Mouse (Mus musculus) hindbrain, embryonic 12.5 days (tissue): ENCODE results near the gene Zfp385c. TPM values are rescaled to one million over a fixed set of nuclear protein-coding genes. Genes with fewer than 3 reads are reported as not detected.
"Not testable (repeated sequence)": the region's sequence is repeated elsewhere in the genome, so short reads cannot be mapped to it uniquely, and the experiment has no call there.

Source experiments
- ATAC-seq: fragments of 200-750 bp; cut with Nextera tagmentation; 2 replicates; pipeline ENCODE4 v1.8.0; 2017; ENCODE audit warnings: moderate TSS enrichment; ENCODE audit not compliant: low FRiP score
- H3K27ac ChIP-seq: fragments of 300-500 bp; sonication (generic); 2 replicates; pipeline ENCODE4 v1.5.1; 2016; ENCODE audit warnings: mild to moderate bottlenecking
- H3K27me3 ChIP-seq: fragments of 300-500 bp; sonication (generic); 2 replicates; pipeline ENCODE4 v1.6.1; 2016; ENCODE audit warnings: mild to moderate bottlenecking
- H3K36me3 ChIP-seq: fragments of 300-500 bp; sonication (generic); 2 replicates; pipeline ENCODE4 v1.6.1; 2016; ENCODE audit warnings: mild to moderate bottlenecking
- H3K4me1 ChIP-seq: fragments of 300-500 bp; sonication (generic); 2 replicates; pipeline ENCODE4 v1.6.1; 2016
- H3K4me2 ChIP-seq: fragments of 300-500 bp; sonication (generic); replicated peaks from 2 replicates; pipeline ENCODE4 v1.6.1; 2016; ENCODE audit warnings: mild to moderate bottlenecking
- H3K4me3 ChIP-seq: fragments of 300-500 bp; sonication (generic); 2 replicates; pipeline ENCODE4 v1.5.1; 2016; ENCODE audit warnings: mild to moderate bottlenecking
- H3K9ac ChIP-seq: fragments of 300-500 bp; sonication (generic); 2 replicates; pipeline ENCODE4 v1.6.1; 2016; ENCODE audit warnings: mild to moderate bottlenecking, moderate library complexity
- H3K9me3 ChIP-seq: fragments of 300-500 bp; sonication (generic); replicated peaks from 2 replicates; pipeline ENCODE4 v1.6.1; 2016; ENCODE audit warnings: mild to moderate bottlenecking
- WGBS: fragments of 180-500 bp; shearing (Covaris S2); methylation state at CpG from one replicate; pipeline ENCODE4 v1.1.7; 2016; 5-methylcytosine and 5-hydroxymethylcytosine counted together
- polyA plus RNA-seq: library from polyadenylated mRNA; unstranded; fragments of >200 nt; fragmentation: Nextera tagmentation; extraction: Ambion mirVana; gene quantifications from 2 replicates; pipeline ENCODE4 v1.2.1, GENCODE M21; 2016

Gene Zfp385c
- polyA plus RNA-seq, 1 experiment from 2014 or later: 0.74 TPM

- no peak overlapping the region for H3K4me2 ChIP-seq
- peaks cover 35% of the 10 kb centered on the region for H3K36me3 ChIP-seq
- 90% methylated on average over 4 of the region's 4 CpGs for WGBS
- H3K4me3 ChIP-seq: no peak overlapping the region
- no peaks in the 10 kb centered on the region for H3K27me3 ChIP-seq
- ATAC-seq: no peak
- H3K27ac ChIP-seq: no peak overlapping the region
- H3K4me1 ChIP-seq: no peaks in the 10 kb centered on the region
- no peaks in the 10 kb centered on the region for H3K9me3 ChIP-seq
- H3K9ac ChIP-seq: no peak overlapping the region
Observed at GRCm38 (mm10) chr11:100604321-100605005, 87.8 kb downstream of the Zfp385c start.

- Histone ChIP-seq H3K27me3 (no peaks in the 10 kb centered on the region), H3K9ac (no peak overlapping the region), H3K4me1 (no peaks in the 10 kb centered on the region), H3K4me2 (no peak overlapping the region), H3K27ac (no peak overlapping the region), H3K36me3 (peaks cover 41% of the 10 kb centered on the region), H3K4me3 (no peak overlapping the region), H3K9me3 (no peaks in the 10 kb centered on the region)
- 90% methylated on average over 8 of the region's 8 CpGs for WGBS
- ATAC-seq: no peak
Observed at GRCm38 (mm10) chr11:100603813-100604212, 88.4 kb downstream of the Zfp385c start.

GRCm38 (mm10) chr11:100603155-100603554 is 89.1 kb downstream of the Zfp385c start:
- 89% methylated on average over 9 of the region's 9 CpGs for WGBS
- Histone ChIP-seq H3K9me3 (no peaks in the 10 kb centered on the region), H3K27me3 (no peaks in the 10 kb centered on the region), H3K4me2 (no peak overlapping the region), H3K9ac (no peak overlapping the region), H3K4me1 (no peaks in the 10 kb centered on the region), H3K36me3 (peaks cover 46% of the 10 kb centered on the region), H3K27ac (no peak overlapping the region), H3K4me3 (no peak overlapping the region)
- ATAC-seq: no peak

GRCm38 (mm10) chr11:100601372-100601771 is 90.9 kb downstream of the Zfp385c start:
- ATAC-seq: no peak
- H3K4me1 ChIP-seq: no peaks in the 10 kb centered on the region
- no peak overlapping the region for H3K4me2 ChIP-seq
- no peak overlapping the region for H3K9ac ChIP-seq
- H3K27ac ChIP-seq: no peak overlapping the region
- no peak overlapping the region for H3K4me3 ChIP-seq
- WGBS: 96% methylated on average over 3 of the region's 3 CpGs
- peaks cover 62% of the 10 kb centered on the region for H3K36me3 ChIP-seq
- H3K9me3 ChIP-seq: no peaks in the 10 kb centered on the region
- no peaks in the 10 kb centered on the region for H3K27me3 ChIP-seq

DNA sequence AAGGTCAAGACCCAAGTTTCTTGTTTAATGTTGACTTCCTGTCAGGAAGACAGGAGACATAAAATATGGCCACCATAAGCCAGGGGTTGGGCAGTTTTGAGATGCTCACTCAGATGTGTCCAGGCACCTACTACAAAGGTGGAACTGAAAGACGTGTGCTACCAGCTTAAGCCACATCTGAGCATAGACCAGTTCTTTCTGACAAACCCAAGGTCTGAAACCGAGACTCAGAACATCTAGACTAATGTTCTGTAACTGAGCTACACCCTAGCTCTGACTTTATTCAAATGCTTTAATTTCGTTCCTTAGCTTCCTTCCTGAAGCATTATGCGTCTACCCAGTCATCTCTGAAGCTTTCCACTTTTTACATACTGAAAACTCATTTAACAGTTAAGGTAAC is 94.2 kb downstream of the Zfp385c start:
- Histone ChIP-seq H3K4me2 (no peak overlapping the region), H3K27ac (no peak overlapping the region), H3K4me3 (no peak overlapping the region), H3K36me3 (peaks cover 86% of the 10 kb centered on the region), H3K4me1 (no peaks in the 10 kb centered on the region), H3K27me3 (no peaks in the 10 kb centered on the region), H3K9me3 (no peaks in the 10 kb centered on the region), H3K9ac (no peak overlapping the region)
- no peak for ATAC-seq
- WGBS: 93% methylated on average over 4 of the region's 4 CpGs

DNA sequence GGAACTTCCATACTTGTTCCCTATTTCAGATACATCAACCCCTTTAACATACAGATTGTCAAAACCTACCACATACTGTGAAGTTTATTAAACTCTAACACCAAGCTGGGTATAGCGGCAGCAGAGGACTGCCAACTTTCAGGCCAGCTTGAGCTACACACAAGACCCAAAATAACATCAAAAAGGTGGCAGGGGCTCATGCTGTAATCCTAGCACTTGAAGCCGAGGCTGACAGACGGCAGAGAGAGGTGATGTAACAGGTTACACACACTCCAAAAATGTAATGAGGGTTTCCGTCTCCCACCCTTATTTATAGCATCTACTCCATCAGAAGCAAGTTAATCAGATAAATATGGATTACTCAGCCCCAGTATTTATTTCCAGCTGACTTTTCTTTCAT is 96.7 kb downstream of the Zfp385c start:
- Histone ChIP-seq H3K4me3 (no peak overlapping the region), H3K4me2 (no peak overlapping the region), H3K4me1 (no peaks in the 10 kb centered on the region), H3K36me3 (peaks cover 92% of the 10 kb centered on the region), H3K9me3 (no peaks in the 10 kb centered on the region), H3K27ac (no peak overlapping the region), H3K27me3 (no peaks in the 10 kb centered on the region), H3K9ac (no peak overlapping the region)
- 90% methylated on average over 4 of the region's 4 CpGs for WGBS
- ATAC-seq: no peak

DNA sequence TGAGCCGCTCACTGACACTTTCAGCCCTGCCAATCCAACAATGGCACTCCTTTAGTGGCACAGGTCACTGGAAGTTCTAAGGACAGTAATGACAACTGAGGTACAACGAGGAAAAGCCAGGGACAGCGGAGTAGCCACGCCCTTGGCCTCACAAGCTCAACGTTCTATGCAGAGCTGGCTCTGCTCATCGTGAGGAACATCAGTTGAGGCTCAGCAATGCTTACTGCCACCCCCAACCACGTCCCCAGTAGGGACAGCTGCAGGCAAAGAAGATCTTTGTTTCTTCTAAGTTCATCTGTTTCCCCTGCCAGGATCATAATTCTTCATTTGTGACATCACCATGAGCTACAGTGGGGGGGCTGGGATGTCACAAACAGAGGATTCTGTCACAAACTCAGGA is 97.6 kb downstream of the Zfp385c start:
- Histone ChIP-seq H3K9me3 (no peaks in the 10 kb centered on the region), H3K4me1 (no peaks in the 10 kb centered on the region), H3K27ac (no peak overlapping the region), H3K27me3 (no peaks in the 10 kb centered on the region), H3K36me3 (peaks cover 92% of the 10 kb centered on the region), H3K4me2 (no peak overlapping the region), H3K4me3 (no peak overlapping the region), H3K9ac (no peak overlapping the region)
- 93% methylated on average over 7 of the region's 7 CpGs for WGBS
- ATAC-seq: no peak

DNA sequence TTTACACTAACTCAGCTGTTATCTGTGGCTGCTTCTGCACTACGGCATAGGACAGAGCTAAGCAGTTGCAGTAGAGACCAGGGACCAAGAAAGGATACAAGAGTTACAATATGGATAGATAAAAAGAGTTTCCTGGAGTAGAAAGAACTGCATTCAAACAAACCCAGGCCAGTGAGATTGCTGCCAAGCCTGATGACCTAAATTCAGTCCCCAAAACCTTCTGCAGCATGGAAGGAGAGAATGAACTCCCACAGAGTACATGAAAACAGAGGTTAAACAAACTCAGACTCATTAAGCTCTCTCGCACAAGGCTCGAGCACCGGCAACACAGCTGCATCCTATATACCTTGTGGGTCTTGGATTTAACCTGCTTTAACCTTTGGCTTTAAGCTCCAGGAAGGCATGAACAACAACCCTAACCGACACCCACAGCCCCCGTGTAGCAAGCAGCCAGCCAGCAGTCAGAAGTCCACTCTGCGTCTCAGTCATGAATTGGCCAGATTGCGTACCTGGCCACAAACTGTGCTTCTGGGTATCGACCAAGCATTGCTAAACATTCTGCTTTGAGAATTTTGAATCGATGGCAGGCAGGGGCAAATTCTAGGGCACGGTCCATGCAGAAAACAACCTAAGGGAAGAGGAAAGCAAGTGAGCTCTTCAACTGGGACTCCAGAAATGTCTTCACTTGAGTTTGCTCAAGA is 99.8 kb downstream of the Zfp385c start:
- ATAC-seq: no peak

GRCm38 (mm10) chr11:100588462-100588861 is 103.8 kb downstream of the Zfp385c start:
- peaks cover 97% of the 10 kb centered on the region for H3K36me3 ChIP-seq
- 96% methylated on average over 2 of the region's 2 CpGs for WGBS
- ATAC-seq: no peak

More for the DNA sequence above, 99.8 kb downstream of the Zfp385c start:
- H3K4me1 ChIP-seq: no peaks in the 10 kb centered on the region
- no peak overlapping the region for H3K9ac ChIP-seq
- no peak overlapping the region for H3K4me3 ChIP-seq
- WGBS: 90% methylated on average over 11 of the region's 11 CpGs
- no peaks in the 10 kb centered on the region for H3K9me3 ChIP-seq
- no peaks in the 10 kb centered on the region for H3K27me3 ChIP-seq
- no peak overlapping the region for H3K27ac ChIP-seq
- no peak overlapping the region for H3K4me2 ChIP-seq
- H3K36me3 ChIP-seq: peaks cover 92% of the 10 kb centered on the region

DNA sequence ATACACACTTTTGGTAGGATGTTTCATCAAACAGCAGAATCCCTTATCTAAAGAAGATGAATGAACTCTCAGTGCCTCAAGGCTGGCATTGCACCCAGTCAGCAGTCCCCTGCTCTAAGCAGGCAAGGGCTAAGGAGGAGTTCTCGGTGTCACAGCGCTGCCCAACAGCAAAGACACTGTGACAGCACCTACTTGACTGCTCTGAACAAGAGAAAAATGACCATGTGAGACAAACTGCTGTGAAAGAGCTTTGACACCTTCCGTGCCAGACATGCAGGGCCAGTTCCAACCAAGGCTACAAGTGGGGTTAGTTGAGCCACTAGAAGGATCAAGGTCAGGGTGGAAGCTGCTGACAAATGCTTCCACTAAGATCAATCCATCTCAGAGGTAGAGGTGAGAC is 107.1 kb downstream of the Zfp385c start:
- Histone ChIP-seq H3K27ac (no peak overlapping the region), H3K36me3 (peaks cover 100% of the 10 kb centered on the region), H3K9ac (no peak overlapping the region), H3K27me3 (no peaks in the 10 kb centered on the region), H3K4me1 (no peaks in the 10 kb centered on the region), H3K4me2 (no peak overlapping the region), H3K4me3 (no peak overlapping the region), H3K9me3 (no peaks in the 10 kb centered on the region)
- 96% methylated on average over 3 of the region's 3 CpGs for WGBS
- ATAC-seq: no peak

More at GRCm38 (mm10) chr11:100588462-100588861, 103.8 kb downstream of the Zfp385c start:
- Histone ChIP-seq H3K27me3 (no peaks in the 10 kb centered on the region), H3K4me1 (no peaks in the 10 kb centered on the region), H3K4me2 (no peak overlapping the region), H3K27ac (no peak overlapping the region), H3K4me3 (no peak overlapping the region), H3K9ac (no peak overlapping the region), H3K9me3 (no peaks in the 10 kb centered on the region)

DNA sequence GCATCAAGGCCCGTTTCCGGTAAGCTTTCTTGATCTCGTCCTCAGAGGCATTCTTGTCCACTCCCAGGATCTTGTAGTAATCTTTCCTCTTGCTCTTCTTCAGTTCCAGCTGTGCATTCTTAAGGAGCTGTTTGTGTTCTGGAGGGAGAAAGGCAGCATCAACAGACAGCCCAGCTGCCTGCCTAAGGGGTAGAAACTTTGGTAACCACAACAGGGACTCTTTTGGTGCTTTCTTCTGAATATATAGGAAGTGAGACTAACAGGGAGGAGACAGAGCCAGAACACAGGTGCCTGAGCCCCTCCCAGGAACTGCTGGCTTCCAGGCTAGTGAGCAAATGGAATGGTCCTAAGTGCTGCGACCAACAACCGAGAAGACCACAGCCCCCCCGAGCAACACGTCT is 107.7 kb downstream of the Zfp385c start:
- WGBS: 89% methylated on average over 7 of the region's 7 CpGs
- ATAC-seq: no peak

GRCm38 (mm10) chr11:100582836-100583235 is 109.4 kb downstream of the Zfp385c start:
- no peak overlapping the region for H3K9ac ChIP-seq
- WGBS: 95% methylated on average over 2 of the region's 2 CpGs
- 0 out of 2 replicates have a peak, but pooled peaks cover 2% of the 10 kb centered on the region for H3K4me1 ChIP-seq
- no peaks in the 10 kb centered on the region for H3K27me3 ChIP-seq
- H3K36me3 ChIP-seq: peaks cover 93% of the 10 kb centered on the region
- H3K27ac ChIP-seq: no peak overlapping the region
- no peak overlapping the region for H3K4me3 ChIP-seq
- H3K9me3 ChIP-seq: no peaks in the 10 kb centered on the region
- no peak overlapping the region for H3K4me2 ChIP-seq
- no peak for ATAC-seq

More for the DNA sequence above, 107.7 kb downstream of the Zfp385c start:
- H3K9me3 ChIP-seq: no peaks in the 10 kb centered on the region
- H3K27ac ChIP-seq: no peak overlapping the region
- H3K4me1 ChIP-seq: no peaks in the 10 kb centered on the region
- H3K27me3 ChIP-seq: no peaks in the 10 kb centered on the region
- no peak overlapping the region for H3K4me3 ChIP-seq
- H3K4me2 ChIP-seq: no peak overlapping the region
- H3K9ac ChIP-seq: no peak overlapping the region
- peaks cover 98% of the 10 kb centered on the region for H3K36me3 ChIP-seq

- not testable (repeated sequence) for ATAC-seq
- peaks cover 89% of the 10 kb centered on the region for H3K36me3 ChIP-seq
- WGBS: 100% methylated on average over 1 of the region's 1 CpGs
Observed at GRCm38 (mm10) chr11:100582413-100582812, 109.8 kb downstream of the Zfp385c start.

More at GRCm38 (mm10) chr11:100582413-100582812, 109.8 kb downstream of the Zfp385c start:
- not testable (repeated sequence) for H3K4me3 ChIP-seq, H3K4me1 ChIP-seq, H3K4me2 ChIP-seq, H3K9ac ChIP-seq, H3K27me3 ChIP-seq, H3K9me3 ChIP-seq, H3K27ac ChIP-seq
